Mouse (Mus musculus): Measurements from ENCODE around the gene Caap1. TPM values are rescaled to one million over a fixed set of nuclear protein-coding genes. Genes with fewer than 3 reads are reported as not detected.
A peak's percentile ranks its signal among the peaks of the same experiment; 100 is the strongest.

Gene Caap1
- polyA plus RNA-seq (2015; fragmentation: Nextera tagmentation; extraction: Ambion mirVana): 23.7 and 25.6 TPM in 2 replicates

GRCm38 (mm10) chr4:94556265-94557054, at the start of gene Caap1, which contains the start of gene Gm10306:
Gene Caap1, minus strand, starts transcription at chr4:94556796.
Gene Gm10306, plus strand, starts transcription at chr4:94556546.
- H3K9ac ChIP-seq: peak within 1 kb of the TSS; percentile 90
- no peaks in the 10 kb centered on the region for H3K9me3 ChIP-seq
- peak within 1 kb of the TSS; percentile 94 for H3K4me3 ChIP-seq
- H3K4me1 ChIP-seq: peaks cover 6% of the 10 kb centered on the region
- no peaks in the 10 kb centered on the region for H3K36me3 ChIP-seq
- WGBS: 1% methylated on average over 83 of the region's 83 CpGs
- ATAC-seq (ENCODE audit: insufficient number of reproducible peaks, insufficient read depth, low FRiP score, low TSS enrichment, low read depth): peak; percentile 98
- H3K27ac ChIP-seq: peak within 1 kb of the TSS; percentile 74
- H3K4me2 ChIP-seq: peak within 1 kb of the TSS; percentile 65
- H3K27me3 ChIP-seq: no peaks in the 10 kb centered on the region

DNA sequence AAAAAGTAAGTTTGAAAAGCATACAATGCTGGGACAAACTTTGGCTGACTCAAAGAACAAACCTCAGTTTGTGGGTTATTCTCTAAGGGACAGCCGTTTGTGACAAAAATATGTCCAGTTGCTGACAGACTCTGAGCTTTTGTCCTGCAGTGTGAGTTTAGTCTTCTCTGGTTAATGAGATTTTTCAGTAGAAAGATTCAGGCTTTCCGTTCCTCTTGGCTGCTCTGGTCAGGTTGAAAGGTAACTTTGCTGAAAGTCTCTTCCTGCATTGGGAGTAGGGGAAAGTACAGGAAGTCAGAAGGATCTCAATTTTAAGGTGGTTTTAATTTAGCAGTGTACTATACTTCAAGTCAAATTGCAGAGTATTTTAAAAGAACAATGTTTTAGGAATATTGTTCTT, 49.0 kb upstream of the Caap1 start:
- Histone ChIP-seq H3K4me1 (peaks cover 15% of the 10 kb centered on the region), H3K4me2 (no peak overlapping the region), H3K9ac (no peak overlapping the region), H3K4me3 (no peak overlapping the region), H3K36me3 (no peaks in the 10 kb centered on the region), H3K27ac (no peak overlapping the region), H3K9me3 (no peaks in the 10 kb centered on the region), H3K27me3 (no peaks in the 10 kb centered on the region)
- no peak for ATAC-seq (ENCODE audit: insufficient number of reproducible peaks, insufficient read depth, low FRiP score, low TSS enrichment, low read depth)
- WGBS: 90% methylated on average over 2 of the region's 2 CpGs

- Histone ChIP-seq H3K27me3 (no peaks in the 10 kb centered on the region), H3K4me3 (no peak overlapping the region), H3K9me3 (no peaks in the 10 kb centered on the region), H3K27ac (no peak overlapping the region), H3K9ac (no peak overlapping the region), H3K4me2 (peak overlapping the region; percentile 80), H3K4me1 (peaks cover 17% of the 10 kb centered on the region), H3K36me3 (no peaks in the 10 kb centered on the region)
- 87% methylated on average over 2 of the region's 2 CpGs for WGBS
- no peak for ATAC-seq (ENCODE audit: insufficient number of reproducible peaks, insufficient read depth, low FRiP score, low TSS enrichment, low read depth)
These were observed 47.9 kb upstream of the Caap1 start for GRCm38 (mm10) chr4:94604452-94605019.

GRCm38 (mm10) chr4:94603031-94603629, 46.5 kb upstream of the Caap1 start, which contains the start of gene Plaa:
Gene Plaa, minus strand, starts transcription at chr4:94603244.
- peak within 1 kb of the TSS; percentile 66 for H3K4me3 ChIP-seq
- H3K36me3 ChIP-seq: no peaks in the 10 kb centered on the region
- peak within 1 kb of the TSS; percentile 96 for H3K9ac ChIP-seq
- H3K4me1 ChIP-seq: peaks cover 17% of the 10 kb centered on the region
- WGBS: under 1% methylated on average over 61 of the region's 61 CpGs
- no peaks in the 10 kb centered on the region for H3K9me3 ChIP-seq
- peak within 1 kb of the TSS; percentile 88 for H3K27ac ChIP-seq
- H3K27me3 ChIP-seq: no peaks in the 10 kb centered on the region
- peak within 1 kb of the TSS; percentile 80 for H3K4me2 ChIP-seq
- peak; percentile 100 for ATAC-seq (ENCODE audit: insufficient number of reproducible peaks, insufficient read depth, low FRiP score, low TSS enrichment, low read depth)

DNA sequence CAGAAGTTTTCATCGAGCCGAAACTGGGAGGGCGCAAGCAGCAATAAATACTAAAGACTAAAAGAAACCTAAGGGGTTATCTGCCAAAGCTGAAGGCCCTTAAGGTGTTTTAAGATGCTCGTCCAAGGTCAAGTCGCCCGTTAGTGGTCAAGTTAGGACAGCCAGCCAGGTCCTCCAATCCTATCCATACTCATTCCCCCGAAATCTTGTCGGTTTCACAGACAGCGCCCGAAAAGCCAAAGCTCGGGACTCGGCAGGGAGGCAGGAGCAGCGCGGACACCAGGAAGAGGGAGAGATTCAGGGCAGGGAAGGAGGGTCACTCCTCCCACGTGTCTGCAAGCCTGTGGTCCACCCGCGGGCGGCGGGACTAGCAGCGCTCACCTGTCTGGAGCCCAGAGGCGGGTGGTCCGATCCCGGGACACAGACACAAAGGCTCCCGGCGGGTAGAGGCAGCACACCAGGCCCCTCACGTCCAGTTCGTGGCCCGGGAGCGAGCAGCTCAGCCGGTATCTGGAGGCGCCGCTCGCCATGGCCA, 46.0 kb upstream of the Caap1 start:
- Histone ChIP-seq H3K27ac (peak overlapping the region; percentile 88), H3K9ac (peak overlapping the region; percentile 96), H3K36me3 (no peaks in the 10 kb centered on the region), H3K4me2 (peak overlapping the region; percentile 80), H3K9me3 (no peaks in the 10 kb centered on the region), H3K4me3 (peak overlapping the region; percentile 66), H3K27me3 (no peaks in the 10 kb centered on the region), H3K4me1 (peaks cover 17% of the 10 kb centered on the region)
- under 1% methylated on average over 33 of the region's 33 CpGs for WGBS
- no peak for ATAC-seq (ENCODE audit: insufficient number of reproducible peaks, insufficient read depth, low FRiP score, low TSS enrichment, low read depth)

GRCm38 (mm10) chr4:94601395-94601794, 44.8 kb upstream of the Caap1 start:
- Histone ChIP-seq H3K4me2 (peak overlapping the region; percentile 80), H3K36me3 (no peaks in the 10 kb centered on the region), H3K4me3 (peak overlapping the region; percentile 66), H3K27ac (no peak overlapping the region), H3K27me3 (no peaks in the 10 kb centered on the region), H3K9ac (no peak overlapping the region), H3K9me3 (no peaks in the 10 kb centered on the region), H3K4me1 (peaks cover 17% of the 10 kb centered on the region)
- 79% methylated on average over 4 of the region's 4 CpGs for WGBS
- ATAC-seq (ENCODE audit: insufficient number of reproducible peaks, insufficient read depth, low FRiP score, low TSS enrichment, low read depth): no peak

DNA sequence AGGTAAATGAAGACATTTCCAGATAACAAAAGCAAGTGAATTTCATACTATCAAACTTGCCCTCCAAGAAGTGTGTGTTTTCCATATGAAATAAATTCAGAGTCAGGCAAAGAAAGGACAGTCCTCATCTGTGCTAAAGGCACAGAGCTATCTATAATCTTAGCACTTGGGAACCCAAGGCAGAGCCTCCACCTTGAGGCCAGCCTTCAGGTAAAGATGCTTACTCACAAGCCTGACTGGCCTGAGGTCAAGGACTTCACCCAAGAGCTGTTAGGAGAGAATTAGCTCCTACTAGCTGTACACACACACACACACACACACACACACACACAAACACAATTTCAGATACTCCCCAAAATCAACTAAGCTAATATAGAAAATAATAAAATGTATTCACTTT, 36.1 kb upstream of the Caap1 start:
- no peaks in the 10 kb centered on the region for H3K9me3 ChIP-seq
- no peak overlapping the region for H3K4me3 ChIP-seq
- ATAC-seq (ENCODE audit: insufficient number of reproducible peaks, insufficient read depth, low FRiP score, low TSS enrichment, low read depth): no peak
- H3K4me2 ChIP-seq: no peak overlapping the region
- no peaks in the 10 kb centered on the region for H3K36me3 ChIP-seq
- no peaks in the 10 kb centered on the region for H3K27me3 ChIP-seq
- no peak overlapping the region for H3K27ac ChIP-seq
- H3K4me1 ChIP-seq: no peaks in the 10 kb centered on the region
- H3K9ac ChIP-seq: no peak overlapping the region

DNA sequence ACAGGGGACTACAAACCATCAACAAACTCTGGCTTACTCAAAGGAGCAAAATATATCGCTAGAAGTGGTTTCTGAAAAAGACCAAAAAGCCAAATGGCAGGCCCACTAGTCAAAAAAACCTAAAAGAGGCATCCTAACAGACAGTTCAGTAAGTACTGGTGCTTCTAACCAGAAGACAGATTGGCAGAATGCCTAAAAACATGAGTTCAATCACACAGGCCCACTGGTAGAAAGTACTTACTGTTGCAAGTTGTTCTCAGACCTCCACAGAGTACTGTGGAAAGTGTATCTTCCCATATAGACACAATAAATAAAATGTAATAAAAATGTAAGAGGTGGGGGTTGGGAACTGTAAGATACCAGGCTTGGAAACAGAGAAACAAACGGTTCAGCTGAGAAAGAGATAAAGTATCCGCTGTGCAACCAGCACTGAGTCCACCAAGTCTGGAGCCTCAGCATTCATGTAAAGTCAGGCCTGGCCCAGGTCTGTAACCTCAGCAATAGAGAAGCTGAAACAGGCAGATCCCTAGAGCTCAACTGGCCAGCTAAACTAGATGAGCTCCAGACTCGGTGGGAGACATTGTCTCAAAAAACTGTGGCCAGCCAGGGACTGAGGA, 35.3 kb upstream of the Caap1 start:
- no peak overlapping the region for H3K27ac ChIP-seq
- no peak overlapping the region for H3K4me3 ChIP-seq
- no peak for ATAC-seq (ENCODE audit: insufficient number of reproducible peaks, insufficient read depth, low FRiP score, low TSS enrichment, low read depth)
- H3K36me3 ChIP-seq: no peaks in the 10 kb centered on the region
- H3K9ac ChIP-seq: no peak overlapping the region
- H3K4me2 ChIP-seq: no peak overlapping the region
- WGBS: 91% methylated on average over 4 of the region's 4 CpGs
- H3K4me1 ChIP-seq: no peaks in the 10 kb centered on the region
- no peaks in the 10 kb centered on the region for H3K9me3 ChIP-seq
- H3K27me3 ChIP-seq: no peaks in the 10 kb centered on the region

DNA sequence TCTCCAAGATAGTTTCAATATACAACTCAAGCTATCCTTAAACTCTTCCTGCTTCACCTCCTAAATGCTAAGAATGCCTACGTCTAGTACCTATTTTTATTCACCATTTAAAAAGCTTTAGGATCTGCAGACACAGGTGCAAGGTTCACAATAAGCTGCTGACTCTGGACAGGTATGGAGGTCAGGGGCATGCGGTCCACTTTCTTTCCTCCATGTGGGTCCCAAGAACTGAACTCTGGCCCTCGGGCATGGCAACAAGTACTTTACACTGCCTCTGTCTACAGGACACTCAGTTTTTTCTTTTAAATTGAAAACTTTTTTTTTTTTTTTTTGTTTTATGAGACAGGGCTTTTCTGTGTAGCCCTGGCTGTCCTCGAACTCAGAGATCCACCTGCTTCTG, 16.1 kb upstream of the Caap1 start:
- Histone ChIP-seq H3K36me3 (peaks cover 38% of the 10 kb centered on the region), H3K27me3 (no peaks in the 10 kb centered on the region), H3K9ac (no peak overlapping the region), H3K27ac (no peak overlapping the region), H3K4me2 (no peak overlapping the region), H3K4me1 (no peaks in the 10 kb centered on the region), H3K4me3 (no peak overlapping the region), H3K9me3 (no peaks in the 10 kb centered on the region)
- 94% methylated on average over 4 of the region's 4 CpGs for WGBS
- ATAC-seq (ENCODE audit: insufficient number of reproducible peaks, insufficient read depth, low FRiP score, low TSS enrichment, low read depth): no peak

DNA sequence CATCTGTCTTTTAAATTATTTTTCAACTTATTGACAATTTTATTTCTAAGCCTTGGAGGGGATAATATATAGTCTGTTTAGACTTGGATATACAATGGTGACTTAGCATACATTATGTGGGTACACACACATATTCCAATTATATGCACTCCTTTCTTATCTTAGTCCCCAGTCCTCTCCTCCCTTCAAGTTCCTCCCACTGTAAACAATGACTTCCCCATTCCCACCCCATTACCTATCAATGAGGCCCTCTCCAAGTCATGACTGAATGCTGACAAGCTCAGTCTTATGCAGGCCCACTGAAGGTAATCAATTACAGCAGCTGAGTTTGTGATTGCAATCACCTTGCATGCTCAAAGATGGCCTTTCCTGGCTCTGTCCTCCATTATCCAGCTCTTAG, 7.7 kb upstream of the Caap1 start:
- H3K27ac ChIP-seq: no peak overlapping the region
- H3K4me1 ChIP-seq: no peaks in the 10 kb centered on the region
- no peaks in the 10 kb centered on the region for H3K9me3 ChIP-seq
- H3K4me2 ChIP-seq: no peak overlapping the region
- H3K27me3 ChIP-seq: no peaks in the 10 kb centered on the region
- peaks cover 8% of the 10 kb centered on the region for H3K36me3 ChIP-seq
- no peak overlapping the region for H3K9ac ChIP-seq
- no peak overlapping the region for H3K4me3 ChIP-seq
- ATAC-seq (ENCODE audit: insufficient number of reproducible peaks, insufficient read depth, low FRiP score, low TSS enrichment, low read depth): no peak

GRCm38 (mm10) chr4:94561954-94562648, 5.5 kb upstream of the Caap1 start:
- Histone ChIP-seq H3K9me3 (no peaks in the 10 kb centered on the region), H3K27ac (no peak overlapping the region), H3K9ac (no peak overlapping the region), H3K4me1 (no peaks in the 10 kb centered on the region; the same call in 1 of the 2 replicates), H3K4me3 (no peak overlapping the region), H3K4me2 (no peak overlapping the region), H3K36me3 (0 out of 2 replicates have a peak, but pooled peaks cover 2% of the 10 kb centered on the region), H3K27me3 (no peaks in the 10 kb centered on the region)
- no peak for ATAC-seq (ENCODE audit: insufficient number of reproducible peaks, insufficient read depth, low FRiP score, low TSS enrichment, low read depth)
- 78% methylated on average over 7 of the region's 7 CpGs for WGBS
